Mouse (Mus musculus) MEL (cell line): ENCODE measurements at regions not wholly inside any gene's neighbourhood (a gene's known extent, or its start where the extent isn't known, plus 50 kb on each side); places are given as distances from the start of the nearest gene placed in this dataset.

Experiments used
- DNase-seq: peaks from one replicate; pipeline ENCODE4 v3.0.0; 2011; ENCODE audit warnings: low read depth, low spot score
- H3K27ac ChIP-seq: 2 replicates; pipeline ENCODE4 v1.5.1; 2012; ENCODE audit warnings: low read depth, mild to moderate bottlenecking, control low read depth, low read length, moderate library complexity; ENCODE audit not compliant: control insufficient read depth
- H3K27me3 ChIP-seq, 2 experiments: fragments of 150-350 bp in 1 of 2; sonication (generic) in 1 of 2; 2 replicates each; pipeline ENCODE4 v1.6.1; 2012; ENCODE audit warnings: low read length in 2 of 2, mild to moderate bottlenecking in 2 of 2, improper control_type of control experiment in 1 of 2, moderate library complexity in 1 of 2; ENCODE audit not compliant: insufficient read depth in 2 of 2, control insufficient read depth in 1 of 2
- H3K36me3 ChIP-seq, 2 experiments: 2 replicates each; pipeline ENCODE4 v1.6.1; 2012 to 2014; ENCODE audit warnings: low read length in 2 of 2, improper control_type of control experiment in 1 of 2, inconsistent platforms in 1 of 2, mild to moderate bottlenecking in 1 of 2; ENCODE audit not compliant: insufficient read depth in 2 of 2, control insufficient read depth in 1 of 2
- H3K4me1 ChIP-seq, 2 experiments: fragments of 150-350 bp in 1 of 2; sonication (generic) in 1 of 2; 2 replicates each; pipeline ENCODE4 v1.6.1; 2012; ENCODE audit warnings: low read length in 2 of 2, improper control_type of control experiment in 1 of 2, mild to moderate bottlenecking in 1 of 2; ENCODE audit not compliant: insufficient read depth in 2 of 2, control insufficient read depth in 1 of 2
- H3K4me3 ChIP-seq, 2 experiments: fragments of 150-350 bp in 1 of 2; sonication (generic) in 1 of 2; 2 replicates each; pipeline ENCODE4 v1.5.1; 2012; ENCODE audit warnings: low read depth in 2 of 2, low read length in 2 of 2, mild to moderate bottlenecking in 2 of 2, moderate library complexity in 2 of 2, control low read depth in 1 of 2, improper control_type of control experiment in 1 of 2; ENCODE audit not compliant: control insufficient read depth in 1 of 2, insufficient read depth in 1 of 2
- H3K79me2 ChIP-seq: 2 replicates; pipeline ENCODE4 v1.6.1; 2012; ENCODE audit warnings: mild to moderate bottlenecking, low read length, moderate library complexity; ENCODE audit not compliant: control insufficient read depth, poor library complexity, insufficient read depth
- H3K9ac ChIP-seq: 2 replicates; pipeline ENCODE4 v1.6.1; 2012; ENCODE audit warnings: low read depth, mild to moderate bottlenecking, control low read depth, low read length, moderate library complexity; ENCODE audit not compliant: control insufficient read depth, poor library complexity, severe bottlenecking
- H3K9me3 ChIP-seq: fragments of 150-350 bp; sonication (generic); replicated peaks from 2 replicates; pipeline ENCODE4 v1.6.1; 2012; ENCODE audit warnings: mild to moderate bottlenecking, low read length, improper control_type of control experiment, moderate library complexity; ENCODE audit not compliant: insufficient read depth
- CHD1 ChIP-seq: IDR thresholded peaks from 2 replicates; pipeline ENCODE4 v1.6.1; 2012; ENCODE audit warnings: low read depth, mild to moderate bottlenecking, inconsistent platforms, low read length, improper control_type of control experiment
- CTCF ChIP-seq, 3 experiments: IDR thresholded peaks in 2 of 3; conservative IDR thresholded peaks in 1 of 3; 2 replicates each; pipeline ENCODE4 v1.5.1; 2011 to 2012; ENCODE audit warnings: low read length in 3 of 3, low read depth in 2 of 3, mild to moderate bottlenecking in 2 of 3, improper control_type of control experiment in 1 of 3, inconsistent platforms in 1 of 3, mixed read lengths in 1 of 3, moderate library complexity in 1 of 3; ENCODE audit not compliant: control insufficient read depth in 1 of 3, insufficient read depth in 1 of 3, poor library complexity in 1 of 3, severe bottlenecking in 1 of 3
- ETS1 ChIP-seq: IDR thresholded peaks from 2 replicates; pipeline ENCODE4 v1.6.1; 2012; ENCODE audit warnings: low read depth, mild to moderate bottlenecking, inconsistent platforms, low read length, improper control_type of control experiment, moderate library complexity
- GATA1 ChIP-seq: IDR thresholded peaks from 2 replicates; pipeline ENCODE4 v1.6.1; 2011; ENCODE audit warnings: low read depth, low read length, improper control_type of control experiment
- JUND ChIP-seq: IDR thresholded peaks from 2 replicates; pipeline ENCODE4 v1.6.1; 2011; ENCODE audit warnings: low read depth, mild to moderate bottlenecking, improper control_type of control experiment, low read length
- MAZ ChIP-seq: IDR thresholded peaks from 2 replicates; pipeline ENCODE4 v1.6.1; 2012; ENCODE audit warnings: low read depth, mild to moderate bottlenecking, inconsistent platforms, low read length, improper control_type of control experiment
- MYB ChIP-seq: IDR thresholded peaks from 2 replicates; pipeline ENCODE4 v1.6.1; 2011; ENCODE audit warnings: mild to moderate bottlenecking, low read depth, low read length, improper control_type of control experiment
- NRF1 ChIP-seq: IDR thresholded peaks from 2 replicates; pipeline ENCODE4 v1.6.1; 2014; ENCODE audit warnings: low read depth, mild to moderate bottlenecking, inconsistent platforms, low read length, improper control_type of control experiment, moderate library complexity; ENCODE audit not compliant: poor library complexity, insufficient read depth, severe bottlenecking
- POLR2AphosphoS5 ChIP-seq: IDR thresholded peaks from 2 replicates; pipeline ENCODE4 v1.6.1; 2012; ENCODE audit warnings: low read depth, borderline replicate concordance, mild to moderate bottlenecking, inconsistent platforms, low read length, moderate library complexity, mixed read lengths
- RAD21 ChIP-seq: IDR thresholded peaks from 2 replicates; pipeline ENCODE4 v1.6.1; 2011; ENCODE audit warnings: mild to moderate bottlenecking, low read depth, low read length, improper control_type of control experiment
- SMC3 ChIP-seq: IDR thresholded peaks from 2 replicates; pipeline ENCODE4 v1.6.1; 2011; ENCODE audit warnings: low read depth, low read length, improper control_type of control experiment
- UBTF ChIP-seq: IDR thresholded peaks from 2 replicates; pipeline ENCODE4 v1.6.1; 2012; ENCODE audit warnings: low read depth, mild to moderate bottlenecking, inconsistent platforms, low read length, improper control_type of control experiment, moderate library complexity, borderline replicate concordance; ENCODE audit not compliant: insufficient read depth
- USF2 ChIP-seq, 2 experiments: IDR thresholded peaks; 2 replicates each; pipeline ENCODE4 v1.6.1; 2011 to 2012; ENCODE audit warnings: improper control_type of control experiment in 2 of 2, low read length in 2 of 2, borderline replicate concordance in 1 of 2, inconsistent platforms in 1 of 2, low read depth in 1 of 2, mild to moderate bottlenecking in 1 of 2; ENCODE audit not compliant: insufficient read depth in 1 of 2
- ZC3H11A ChIP-seq: IDR thresholded peaks from 2 replicates; pipeline ENCODE4 v1.6.1; 2012; ENCODE audit warnings: low read depth, mild to moderate bottlenecking, inconsistent platforms, low read length, improper control_type of control experiment
- ZMIZ1 ChIP-seq: IDR thresholded peaks from 2 replicates; pipeline ENCODE4 v1.6.1; 2012; ENCODE audit warnings: low read depth, mild to moderate bottlenecking, inconsistent platforms, low read length, improper control_type of control experiment, moderate library complexity

GRCm38 (mm10) chr14:54092444-54092843, 161.5 kb downstream of the Dad1 start:
- no peak overlapping the region for H3K27ac ChIP-seq
- H3K79me2 ChIP-seq, result no peaks in the 10 kb centered on the region
- TF ChIP-seq POLR2AphosphoS5 (no peak), ZC3H11A (peak; percentile 35; the same call in 1 of the 2 replicates), USF2 (IDR thresholded peaks at IDR 0.05; ENCODE audit: borderline replicate concordance in 1 of 2, insufficient read depth in 1 of 2, low read depth in 1 of 2, low read length in 2 of 2) (no peak), CHD1 (no peak), RAD21 (peak; percentile 33), SMC3 (peak; percentile 51), MAZ (no peak), CTCF (IDR thresholded peaks at IDR 0.05 in 2 of 3, conservative IDR thresholded peaks at IDR 0.05 in 1 of 3; ENCODE audit: control insufficient read depth in 1 of 3, insufficient read depth in 1 of 3, low read depth in 2 of 3, low read length in 3 of 3, poor library complexity in 1 of 3, severe bottlenecking in 1 of 3) (peak; percentile 35 to 51 (median 40); a peak in 5 of 6 replicates), JUND (no peak)
- no peaks in the 10 kb centered on the region for H3K4me1 ChIP-seq
- H3K9ac ChIP-seq, result no peak overlapping the region
- peak; percentile 25 for DNase-seq
- H3K4me3 ChIP-seq, result no peak overlapping the region
- H3K27me3 ChIP-seq, result peaks cover 19 to 20% of the 10 kb centered on the region in 2 experiments
- no peaks in the 10 kb centered on the region for H3K36me3 ChIP-seq
- H3K9me3 ChIP-seq, result no peaks in the 10 kb centered on the region

- Histone ChIP-seq H3K36me3 (no peaks in the 10 kb centered on the region), H3K4me3 (no peak overlapping the region), H3K79me2 (no peaks in the 10 kb centered on the region), H3K9ac (no peak overlapping the region), H3K9me3 (no peaks in the 10 kb centered on the region), H3K27me3 (peaks cover 23 to 27% of the 10 kb centered on the region in 2 experiments), H3K4me1 (no peaks in the 10 kb centered on the region), H3K27ac (no peak overlapping the region)
- DNase-seq, result no peak
- TF ChIP-seq ZMIZ1, result no peak
- TF ChIP-seq ZC3H11A, result no peak
- no peak for TF ChIP-seq MYB
- no peak for TF ChIP-seq ETS1
- no peak for TF ChIP-seq UBTF
Measured at GRCm38 (mm10) chr14:54086660-54087059, 167.2 kb downstream of the Dad1 start.

GRCm38 (mm10) chr14:54074659-54075058, 179.2 kb downstream of the Dad1 start:
- peak; percentile 50; the same call in 1 of the 2 replicates for TF ChIP-seq ETS1
- TF ChIP-seq GATA1, result peak; percentile 29; the same call in 1 of the 2 replicates
- no peak for TF ChIP-seq NRF1
- TF ChIP-seq, all 39 proteins: peak for 2
- Histone ChIP-seq H3K9ac (no peak overlapping the region), H3K27ac (no peak overlapping the region), H3K79me2 (no peaks in the 10 kb centered on the region), H3K36me3 (peaks cover 0 to 15% of the 10 kb centered on the region in 2 experiments; a peak in 2 of 4 replicates), H3K4me3 (no peak overlapping the region), H3K27me3 (peaks cover 7 to 9% of the 10 kb centered on the region in 2 experiments), H3K4me1 (peaks cover 4 to 18% of the 10 kb centered on the region in 2 experiments), H3K9me3 (no peaks in the 10 kb centered on the region)
- DNase-seq, result peak; percentile 25
